Comparison of ENCODE assay signal across 32 mouse cellular contexts in the genomic region with DNA sequence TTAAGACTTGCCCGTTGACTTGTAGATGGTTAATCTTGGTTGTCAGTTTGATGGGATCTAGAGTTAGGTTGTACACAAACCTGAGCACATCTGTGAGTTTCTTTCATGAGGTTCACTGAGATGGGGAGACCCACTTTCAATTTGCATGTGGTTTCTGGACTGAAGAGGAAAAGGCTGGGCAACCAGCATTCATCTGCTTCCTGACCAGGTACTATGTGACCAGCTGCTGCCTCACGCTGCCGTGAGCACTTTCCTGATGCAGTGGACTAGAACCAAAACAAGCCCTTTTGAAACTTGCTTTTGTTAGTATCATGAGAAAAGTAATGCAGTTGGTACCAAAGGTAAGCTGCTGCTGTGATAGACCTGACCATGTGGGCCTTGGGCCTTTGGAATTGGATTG. TPM values are rescaled to one million over a fixed set of nuclear protein-coding genes. Genes with fewer than 3 reads are reported as not detected.
A peak's percentile ranks its signal among the peaks of the same experiment; 100 is the strongest.
DNase-seq lines count a peak whose midpoint lies in the region; TF ChIP-seq lines count a peak whose summit lies in the region.
"Had no signal": no experiment of that assay in that cellular context is flagged by ENCODE, and none has a peak within 500 bp of the region (broad histone marks: within the 10 kb centered on the region; RNA-seq: fewer than 3 reads in every experiment).

No protein-coding gene starts in this region.

- no peaks in the 10 kb centered on the region for H3K9me3 ChIP-seq in CH12.LX (replicated peaks; ENCODE audit: low read length)
- H3K9me3 ChIP-seq: embryonic facial prominence, embryonic 12.5 days; embryonic facial prominence, embryonic 15.5 days; forebrain, embryonic 15.5 days; heart, embryonic 10.5 days; hindbrain, embryonic 10.5 days; hindbrain, embryonic 13.5 days; intestine, embryonic 15.5 days had no signal

- H3K4me2 ChIP-seq in CH12.LX (ENCODE audit: insufficient read depth, low read depth, poor library complexity, severe bottlenecking) = peak overlapping the region; percentile 41; the same call in 1 of the 2 replicates
- H3K4me2 ChIP-seq: embryonic facial prominence, embryonic 12.5 days; embryonic facial prominence, embryonic 15.5 days; forebrain, embryonic 15.5 days; hindbrain, embryonic 13.5 days; intestine, embryonic 15.5 days had no signal

- TF ChIP-seq EP300 in CH12.LX (IDR thresholded peaks at IDR 0.05; ENCODE audit: low read length) = peak; percentile 83

- H3K9ac ChIP-seq in CH12.LX (ENCODE audit: insufficient read depth, low read depth) = no peak overlapping the region
- H3K9ac ChIP-seq: embryonic facial prominence, embryonic 12.5 days; embryonic facial prominence, embryonic 15.5 days; forebrain, embryonic 15.5 days; hindbrain, embryonic 13.5 days; intestine, embryonic 15.5 days had no signal

- dilution Hi-C loops in CH12.LX (cut with MboI; ENCODE audit: extremely low pct_ligation_motif_present, extremely low pct_unique_long_range_greater_than_20kb, low sequenced_read_pairs) = no loop called here

- DNase-seq in spleen, adult 2 months (ENCODE audit: low read depth in 1 of 2, low spot score in 2 of 2) = peak in 1 of 2 experiments; percentile 66
- DNase-seq in spleen, postnatal 14 days (ENCODE audit: low spot score in 2 of 2) = no peak
- DNase-seq in A20 (ENCODE audit: low read depth, low spot score) (peak; percentile 88), CH12.LX (ENCODE audit: extremely low read depth) (peak; percentile 69)
- peak; percentile 67 for DNase-seq in splenic B cell, adult 2 months (ENCODE audit: low read depth, low spot score)
- DNase-seq in kidney, adult 9 months = no peak
- no peak for DNase-seq in cerebellum, postnatal 25 days
- DNase-seq: adrenal gland, adult 8-10 months; adrenal gland, postnatal 25 days; cerebellum, adult 11-12 months; cerebellum, adult 8-10 months; cerebellum, postnatal 10 days; gastrocnemius, postnatal 25 days had no signal

- H3K4me3 ChIP-seq in spleen, adult 2 months (ENCODE audit: extremely low read depth, insufficient read depth, insufficient read length) = no peak overlapping the region
- no peak overlapping the region for H3K4me3 ChIP-seq in CH12.LX (replicated peaks in 1 of 3; ENCODE audit: low read depth in 2 of 3, low read length in 2 of 3, poor library complexity in 1 of 3)
- H3K4me3 ChIP-seq: embryonic facial prominence, embryonic 12.5 days; embryonic facial prominence, embryonic 15.5 days; forebrain, embryonic 15.5 days; heart, adult 2 months; heart, embryonic 10.5 days; hindbrain, embryonic 10.5 days; hindbrain, embryonic 13.5 days; intestine, embryonic 15.5 days had no signal

- H3K36me3 ChIP-seq in spleen, adult 2 months (ENCODE audit: control insufficient read depth, insufficient read depth, low read length) = no peaks in the 10 kb centered on the region
- H3K36me3 ChIP-seq in CH12.LX (replicated peaks in 1 of 2; ENCODE audit: control insufficient read depth in 1 of 2, insufficient read depth in 1 of 2, low read length in 1 of 2) = peaks cover 47 to 70% of the 10 kb centered on the region in 2 experiments
- no peaks in the 10 kb centered on the region for H3K36me3 ChIP-seq in splenic B cell, adult 2 months (ENCODE audit: control insufficient read depth, insufficient read depth, low read length, poor library complexity, severe bottlenecking)
- H3K36me3 ChIP-seq: embryonic facial prominence, embryonic 12.5 days; embryonic facial prominence, embryonic 15.5 days; forebrain, embryonic 15.5 days; intestine, embryonic 15.5 days had no signal

- H3K27ac ChIP-seq in spleen, adult 2 months (ENCODE audit: insufficient read depth, low read length) = peak overlapping the region; percentile 75
- H3K27ac ChIP-seq in CH12.LX (ENCODE audit: insufficient read depth, low read depth) = no peak overlapping the region
- H3K27ac ChIP-seq: embryonic facial prominence, embryonic 12.5 days; embryonic facial prominence, embryonic 15.5 days; forebrain, embryonic 15.5 days; heart, adult 2 months; heart, embryonic 10.5 days; hindbrain, embryonic 10.5 days; hindbrain, embryonic 13.5 days; intestine, embryonic 15.5 days had no signal

- in situ Hi-C loops in CH12.LX (cut with MboI; ENCODE audit: low pct_ligation_motif_present, low pct_unique_long_range_greater_than_20kb, low sequenced_read_pairs) = no loop called here

- no peak for TF ChIP-seq CTCF in spleen, adult 2 months (IDR thresholded peaks at IDR 0.05; ENCODE audit: extremely low read depth, insufficient read depth, insufficient read length, insufficient replicate concordance)
- TF ChIP-seq CTCF in CH12.LX (conservative IDR thresholded peaks at IDR 0.05 in 1 of 2, IDR thresholded peaks at IDR 0.05 in 1 of 2; ENCODE audit: low read depth in 2 of 2, low read length in 2 of 2) = no peak

- peaks cover 13% of the 10 kb centered on the region for H3K79me2 ChIP-seq in CH12.LX (replicated peaks; ENCODE audit: control insufficient read depth, extremely low read depth, insufficient read depth, poor library complexity, severe bottlenecking)

- 28% methylated on average over 3 of the region's 3 CpGs for whole genome bisulfite sequencing in spleen, adult 2 months

- H3K27me3 ChIP-seq in spleen, adult 2 months (ENCODE audit: control insufficient read depth, insufficient read depth, low read length) = no peaks in the 10 kb centered on the region
- no peaks in the 10 kb centered on the region for H3K27me3 ChIP-seq in CH12.LX (replicated peaks)
- no peaks in the 10 kb centered on the region for H3K27me3 ChIP-seq in splenic B cell, adult 2 months (ENCODE audit: control insufficient read depth, insufficient read depth, low read length, poor library complexity, severe bottlenecking)
- H3K27me3 ChIP-seq: embryonic facial prominence, embryonic 12.5 days; embryonic facial prominence, embryonic 15.5 days; forebrain, embryonic 15.5 days; hindbrain, embryonic 13.5 days; intestine, embryonic 15.5 days had no signal

- TF ChIP-seq RAD21 in CH12.LX (IDR thresholded peaks at IDR 0.05; ENCODE audit: low read depth, low read length) = no peak

- no peak for TF ChIP-seq POLR2A in spleen, adult 2 months (IDR thresholded peaks at IDR 0.05; ENCODE audit: low read depth, low read length)
- no peak for TF ChIP-seq POLR2A in CH12.LX (IDR thresholded peaks at IDR 0.05; ENCODE audit: low read depth, low read length)

- peaks cover 5% of the 10 kb centered on the region; the same call in 1 of the 2 replicates for H3K4me1 ChIP-seq in spleen, adult 2 months (ENCODE audit: control insufficient read depth, insufficient read depth, insufficient read length)
- H3K4me1 ChIP-seq in CH12.LX (ENCODE audit: control insufficient read depth in 1 of 2, insufficient read depth in 2 of 2) = peaks cover 8 to 54% of the 10 kb centered on the region in 2 experiments
- H3K4me1 ChIP-seq: embryonic facial prominence, embryonic 12.5 days; embryonic facial prominence, embryonic 15.5 days; forebrain, embryonic 15.5 days; heart, embryonic 10.5 days; hindbrain, embryonic 10.5 days; hindbrain, embryonic 13.5 days; intestine, embryonic 15.5 days had no signal

TF ChIP-seq in CH12.LX, 34 proteins besides CTCF, POLR2A, EP300 and RAD21:
- TF ChIP-seq ETS1 (conservative IDR thresholded peaks at IDR 0.05; ENCODE audit: low read depth, low read length) = peak; percentile 91
- TF ChIP-seq PAX5 (IDR thresholded peaks at IDR 0.05; ENCODE audit: low read length) = no peak
- no peak for TF ChIP-seq GABPA (IDR thresholded peaks at IDR 0.05; ENCODE audit: insufficient replicate concordance, low read depth, low read length)
- TF ChIP-seq CHD2 (IDR thresholded peaks at IDR 0.05; ENCODE audit: low read length) = no peak
- peak; percentile 59 for TF ChIP-seq SIN3A (IDR thresholded peaks at IDR 0.05; ENCODE audit: low read length)
- TF ChIP-seq MEF2A (IDR thresholded peaks at IDR 0.05; ENCODE audit: borderline replicate concordance, low read depth, low read length) = peak; percentile 71; the same call in 1 of the 2 replicates
- no peak for TF ChIP-seq USF1 (IDR thresholded peaks at IDR 0.05; ENCODE audit: low read depth, low read length)
- no peak for TF ChIP-seq JUN (IDR thresholded peaks at IDR 0.05; ENCODE audit: insufficient read depth, low read depth, low read length)
- peak; percentile 70; the same call in 1 of the 2 replicates for TF ChIP-seq MYC (IDR thresholded peaks at IDR 0.05; ENCODE audit: low read depth, low read length)
- peak; percentile 79 for TF ChIP-seq BHLHE40 (IDR thresholded peaks at IDR 0.05; ENCODE audit: low read depth, low read length)
- TF ChIP-seq E2F4 (IDR thresholded peaks at IDR 0.05; ENCODE audit: insufficient replicate concordance, low read depth, low read length) = no peak
- peak; percentile 25; the same call in 1 of the 2 replicates for TF ChIP-seq MAFK (IDR thresholded peaks at IDR 0.05; ENCODE audit: insufficient replicate concordance, low read length)
- TF ChIP-seq TBP (conservative IDR thresholded peaks at IDR 0.05; ENCODE audit: low read depth, low read length) = no peak
- TF ChIP-seq TCF12 (IDR thresholded peaks at IDR 0.05; ENCODE audit: low read depth, low read length) = peak; percentile 81
- no peak for TF ChIP-seq POLR2AphosphoS2 (IDR thresholded peaks at IDR 0.05; ENCODE audit: low read depth, low read length)
- TF ChIP-seq MXI1 (IDR thresholded peaks at IDR 0.05; ENCODE audit: low read depth, low read length) = no peak; the same call in 1 of the 2 replicates
- no peak for TF ChIP-seq CHD1 (IDR thresholded peaks at IDR 0.05; ENCODE audit: low read depth, low read length)
- peak; percentile 58; the same call in 1 of the 2 replicates for TF ChIP-seq IRF4 (IDR thresholded peaks at IDR 0.05; ENCODE audit: low read depth, low read length)

RNA-seq across cellular contexts. Expression of a gene that starts 7.8 kb away (rescaled TPM):
- polyA plus RNA-seq in spleen, adult 2 months (2012; rRNA removed) = 0.28 and 0.31 TPM in 2 replicates
- total RNA-seq in CH12.LX (2012; rRNA removed) (0.76 and 0.93 TPM in 2 replicates), CH12.LX (2014; rRNA removed) (0.40 and 0.63 TPM in 2 replicates)
- 0.59 and 0.70 TPM in 2 replicates for polyA plus RNA-seq in CH12.LX (2012; ENCODE audit: insufficient read length, low read depth)
- polyA plus RNA-seq: activated CD4-positive, CD25-positive, alpha-beta regulatory T cell, adult 4 months; C2C12 had no signal

RNA-seq across cellular contexts. Expression of a gene that starts 26.9 kb away (rescaled TPM):
- 0.12 and 0.25 TPM in 2 replicates for polyA plus RNA-seq in spleen, adult 2 months (2012; rRNA removed)
- total RNA-seq in CH12.LX (2012; rRNA removed) (not detected in 2 replicates), CH12.LX (2014; rRNA removed) (not detected in 2 replicates)
- polyA plus RNA-seq in CH12.LX (2012; ENCODE audit: insufficient read length, low read depth) = 0.27 TPM in 1 of 2 replicates, not detected in the other
- total RNA-seq: ES-E14; gastrocnemius, adult 8-10 months; gastrocnemius, postnatal 25 days; heart, adult 2 months; heart, postnatal 25 days had no signal
- polyA plus RNA-seq: activated CD4-positive, CD25-positive, alpha-beta regulatory T cell, adult 4 months; brain, embryonic 14.5 days; C2C12; CD4-positive, CD25-positive, alpha-beta regulatory T cell, adult 4 months; embryonic facial prominence, embryonic 12.5 days; embryonic facial prominence, embryonic 15.5 days; forebrain, embryonic 11.5 days; forebrain, embryonic 15.5 days; heart, embryonic 10.5 days; heart, embryonic 14.5 days; heart, postnatal 0 days; hindbrain, embryonic 10.5 days; hindbrain, embryonic 13.5 days; hindbrain, embryonic 16.5 days; intestine, embryonic 15.5 days had no signal

RNA-seq across cellular contexts. Expression of a gene that starts 44.9 kb away (rescaled TPM):
- 15.9 and 16.7 TPM in 2 replicates for polyA plus RNA-seq in spleen, adult 2 months (2012; rRNA removed)
- total RNA-seq in CH12.LX (2012; rRNA removed) (2.9 and 4.5 TPM in 2 replicates), CH12.LX (2014; rRNA removed) (9.8 TPM in 2 replicates)
- 13.0 and 13.9 TPM in 2 replicates for polyA plus RNA-seq in CH12.LX (2012; ENCODE audit: insufficient read length, low read depth)
- polyA plus RNA-seq: activated CD4-positive, CD25-positive, alpha-beta regulatory T cell, adult 4 months; C2C12; CD4-positive, CD25-positive, alpha-beta regulatory T cell, adult 4 months had no signal

RNA-seq across cellular contexts. Expression of a gene that starts 53.9 kb away (rescaled TPM):
- polyA plus RNA-seq in spleen, adult 2 months (2012; rRNA removed) = 2.8 and 3.2 TPM in 2 replicates
- not detected in 2 replicates for total RNA-seq in CH12.LX (2012; rRNA removed)
- total RNA-seq in CH12.LX (2014; rRNA removed) = not detected in 2 replicates
- not detected in 2 replicates for polyA plus RNA-seq in CH12.LX (2012; ENCODE audit: insufficient read length, low read depth)
- polyA plus RNA-seq: activated CD4-positive, CD25-positive, alpha-beta regulatory T cell, adult 4 months; CD4-positive, CD25-positive, alpha-beta regulatory T cell, adult 4 months had no signal

Comparison
In these comparisons a context has a peak if more than half of its experiments do, and no peak if none do; other contexts are left out.
1. DNase-seq: peak in A20 (single experiment), CH12.LX (single experiment) and splenic B cell, adult 2 months (single experiment); none in spleen, postnatal 14 days (0 of 2), kidney, adult 9 months (single experiment) and cerebellum, postnatal 25 days (0 of 2).